Mouse (Mus musculus): ENCODE data around the gene Dusp28. TPM values are rescaled to one million over a fixed set of nuclear protein-coding genes. Genes with fewer than 3 reads are reported as not detected.

Dusp28 gene
- polyA plus RNA-seq (2015; fragmentation: Nextera tagmentation; extraction: Ambion mirVana) = 14.0 and 15.5 TPM in 2 replicates

DNA sequence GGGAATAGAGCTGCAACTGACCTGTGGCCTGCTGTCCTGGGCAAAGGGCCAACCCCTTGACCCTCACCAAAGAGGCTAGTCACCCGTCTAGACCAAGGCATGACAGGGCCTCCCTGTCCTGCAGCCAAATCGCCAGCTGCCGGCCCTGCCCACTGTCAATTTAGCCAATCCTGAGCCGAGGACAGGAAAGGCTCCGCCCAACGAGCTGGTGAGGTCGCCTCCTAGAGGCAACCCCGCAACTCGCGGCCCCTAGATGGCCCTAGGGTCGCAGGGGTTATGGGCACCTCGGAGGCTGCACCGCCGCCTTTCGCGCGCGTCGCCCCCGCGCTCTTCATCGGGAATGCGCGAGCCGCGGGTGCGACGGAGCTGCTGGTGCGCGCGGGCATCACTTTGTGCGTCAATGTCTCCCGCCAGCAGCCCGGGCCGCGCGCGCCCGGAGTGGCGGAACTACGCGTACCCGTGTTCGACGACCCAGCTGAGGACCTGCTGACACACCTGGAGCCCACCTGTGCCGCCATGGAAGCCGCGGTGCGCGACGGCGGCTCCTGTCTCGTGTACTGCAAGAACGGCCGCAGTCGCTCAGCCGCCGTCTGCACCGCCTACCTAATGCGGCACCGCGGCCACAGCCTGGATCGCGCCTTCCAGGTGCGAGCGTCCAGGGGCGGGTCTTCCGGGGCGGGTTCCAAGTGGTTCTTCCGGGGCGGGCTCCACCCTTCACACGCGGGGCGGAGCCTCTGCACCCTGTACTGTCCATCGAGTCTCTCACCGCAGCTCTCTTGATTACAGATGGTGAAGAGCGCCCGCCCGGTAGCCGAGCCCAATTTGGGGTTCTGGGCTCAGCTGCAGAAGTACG is at the start of gene Dusp28:
Gene Dusp28, plus strand, starts transcription at position 203 of the 853 bp plus-strand sequence.
- H3K27me3 ChIP-seq = peaks cover 3% of the 10 kb centered on the region; the same call in 1 of the 2 replicates
- peak within 1 kb of the TSS; percentile 72 for H3K4me3 ChIP-seq
- peak within 1 kb of the TSS; percentile 77 for H3K9ac ChIP-seq
- peak within 1 kb of the TSS; percentile 92 for H3K27ac ChIP-seq (replicated peaks)
- H3K36me3 ChIP-seq = no peaks in the 10 kb centered on the region
- no peaks in the 10 kb centered on the region for H3K9me3 ChIP-seq
- H3K4me1 ChIP-seq (replicated peaks) = peaks cover 46% of the 10 kb centered on the region
- ATAC-seq (ENCODE audit: low read depth) = peak; percentile 89
- peak within 1 kb of the TSS; percentile 75 for H3K4me2 ChIP-seq
- WGBS = under 1% methylated on average over 80 of the region's 81 CpGs

DNA sequence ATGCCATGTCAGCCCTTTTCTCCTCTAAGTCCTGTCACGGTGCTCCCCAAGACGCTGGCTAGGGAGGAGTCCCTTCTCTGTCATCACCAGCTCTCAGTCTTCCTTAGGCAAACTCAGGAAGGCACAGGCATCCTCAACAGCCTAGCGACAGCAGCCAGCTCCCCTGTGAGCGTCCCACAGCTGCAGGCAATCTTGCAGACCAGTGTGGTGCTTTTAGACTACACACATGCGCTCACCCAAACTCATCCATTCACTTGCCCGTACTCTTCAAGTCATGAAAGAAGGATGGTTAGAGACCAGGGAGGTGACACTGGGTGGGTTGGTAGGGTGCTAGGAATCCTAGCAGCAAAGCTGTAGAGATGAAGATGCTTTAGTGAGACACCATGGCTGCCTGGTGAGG is 45.3 kb upstream of the Dusp28 start:
- H3K4me1 ChIP-seq (replicated peaks) = peaks cover 7% of the 10 kb centered on the region
- no peaks in the 10 kb centered on the region for H3K27me3 ChIP-seq
- no peak for ATAC-seq (ENCODE audit: low read depth)
- H3K9me3 ChIP-seq = no peaks in the 10 kb centered on the region
- no peak overlapping the region for H3K4me2 ChIP-seq
- peaks cover 40% of the 10 kb centered on the region for H3K36me3 ChIP-seq
- WGBS = 76% methylated on average over 6 of the region's 6 CpGs
- no peak overlapping the region for H3K9ac ChIP-seq
- no peak overlapping the region for H3K4me3 ChIP-seq
- H3K27ac ChIP-seq (replicated peaks) = no peak overlapping the region

DNA sequence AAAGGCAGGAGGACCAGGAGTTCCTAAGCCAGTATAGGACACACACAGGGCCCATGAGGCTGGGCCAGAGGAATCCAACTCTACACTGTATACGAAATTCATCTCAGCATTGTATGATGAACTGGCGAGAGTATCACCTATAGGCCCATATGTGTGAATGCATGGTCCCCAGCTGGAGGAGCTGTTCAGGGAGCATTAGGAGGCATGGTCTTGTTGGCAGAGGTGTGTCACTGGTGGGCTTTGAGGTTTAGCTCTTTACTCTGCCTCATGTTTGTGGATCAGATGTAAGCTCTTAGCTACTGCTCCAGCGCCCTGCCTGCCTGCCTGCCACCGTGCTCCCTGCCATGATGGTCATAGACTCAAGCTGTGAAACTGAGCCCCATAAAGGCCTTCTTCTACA is 43.5 kb upstream of the Dusp28 start:
- no peak for ATAC-seq (ENCODE audit: low read depth)

DNA sequence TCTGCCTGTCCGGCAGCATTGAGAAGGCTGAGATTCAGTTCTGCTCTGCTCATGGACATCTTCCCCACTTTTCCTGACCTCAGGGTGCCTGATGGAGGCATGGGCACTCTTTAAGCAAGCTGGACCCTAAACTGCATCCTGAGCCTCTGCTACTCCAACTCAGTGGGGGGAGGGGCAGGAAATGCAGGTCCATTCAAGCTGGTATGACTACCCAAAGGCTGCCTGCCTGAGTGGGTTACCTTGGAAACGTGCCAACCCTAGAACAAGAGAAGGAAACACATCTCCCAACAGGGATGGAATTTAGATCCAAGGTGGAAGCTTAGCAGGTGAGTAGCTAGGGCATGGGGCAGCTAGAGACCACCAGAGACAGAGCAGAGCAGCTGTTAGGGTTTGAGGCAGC is 40.6 kb upstream of the Dusp28 start:
- H3K27ac ChIP-seq (replicated peaks) = no peak overlapping the region
- peaks cover 7% of the 10 kb centered on the region for H3K4me1 ChIP-seq (replicated peaks)
- no peaks in the 10 kb centered on the region for H3K27me3 ChIP-seq
- no peak overlapping the region for H3K4me3 ChIP-seq
- H3K9me3 ChIP-seq = no peaks in the 10 kb centered on the region
- ATAC-seq (ENCODE audit: low read depth) = no peak
- no peak overlapping the region for H3K4me2 ChIP-seq
- H3K9ac ChIP-seq = no peak overlapping the region
- WGBS = 79% methylated on average over 2 of the region's 2 CpGs
- H3K36me3 ChIP-seq = no peaks in the 10 kb centered on the region

More for the DNA sequence above, 43.5 kb upstream of the Dusp28 start:
- 90% methylated on average over 4 of the region's 4 CpGs for WGBS
- no peaks in the 10 kb centered on the region for H3K27me3 ChIP-seq
- peaks cover 7% of the 10 kb centered on the region for H3K4me1 ChIP-seq (replicated peaks)
- no peaks in the 10 kb centered on the region for H3K9me3 ChIP-seq
- H3K27ac ChIP-seq (replicated peaks) = no peak overlapping the region
- H3K4me3 ChIP-seq = no peak overlapping the region
- peaks cover 23% of the 10 kb centered on the region for H3K36me3 ChIP-seq
- H3K4me2 ChIP-seq = no peak overlapping the region
- H3K9ac ChIP-seq = no peak overlapping the region

DNA sequence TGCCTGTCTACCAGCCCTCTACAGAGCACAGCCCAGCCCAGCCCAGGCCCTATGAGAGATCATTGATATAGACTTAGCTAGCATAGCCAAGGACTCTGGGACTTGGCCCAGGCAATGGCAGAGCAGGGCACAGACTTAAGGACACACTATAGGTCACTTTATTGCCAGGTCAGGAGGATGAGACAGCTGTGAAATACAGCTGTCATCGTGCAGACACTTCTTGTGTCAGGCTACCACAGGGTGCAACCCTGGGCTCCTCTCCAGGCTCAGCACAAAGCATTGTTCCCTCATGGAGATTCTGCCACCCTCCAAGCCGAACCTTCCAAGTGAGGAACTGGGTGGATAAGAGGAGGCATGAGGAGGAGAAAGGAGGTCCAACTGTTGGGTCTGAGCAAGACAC is 36.8 kb upstream of the Dusp28 start:
- no peak overlapping the region for H3K4me3 ChIP-seq
- ATAC-seq (ENCODE audit: low read depth) = no peak
- no peaks in the 10 kb centered on the region for H3K36me3 ChIP-seq

DNA sequence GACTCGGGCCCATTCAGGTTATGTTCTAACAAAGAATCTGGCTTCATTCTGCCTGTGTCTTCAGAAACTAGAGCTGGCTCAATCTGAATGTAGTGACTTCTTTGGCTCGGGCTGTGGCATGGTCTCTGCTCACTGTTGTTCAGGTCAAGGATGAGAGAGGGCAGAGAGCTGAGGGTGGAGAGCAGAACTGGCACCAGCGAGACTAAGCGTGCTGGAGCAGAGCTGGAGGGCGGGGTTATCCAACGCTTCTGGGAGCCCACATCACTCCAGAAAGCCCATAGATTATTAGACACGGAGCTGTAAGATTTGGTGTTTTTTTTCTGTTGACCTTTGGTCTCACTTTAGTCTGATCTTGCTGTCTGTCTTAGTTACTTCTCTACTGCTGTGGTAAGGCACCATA is 34.1 kb upstream of the Dusp28 start:
- Histone ChIP-seq H3K4me2 (no peak overlapping the region), H3K9ac (no peak overlapping the region), H3K4me1 (replicated peaks) (no peaks in the 10 kb centered on the region), H3K27ac (replicated peaks) (no peak overlapping the region), H3K4me3 (no peak overlapping the region), H3K9me3 (no peaks in the 10 kb centered on the region), H3K36me3 (no peaks in the 10 kb centered on the region), H3K27me3 (no peaks in the 10 kb centered on the region)
- WGBS = 90% methylated on average over 7 of the region's 7 CpGs
- no peak for ATAC-seq (ENCODE audit: low read depth)

More for the DNA sequence above, 36.8 kb upstream of the Dusp28 start:
- Histone ChIP-seq H3K27ac (replicated peaks) (no peak overlapping the region), H3K4me2 (no peak overlapping the region), H3K4me1 (replicated peaks) (peaks cover 7% of the 10 kb centered on the region), H3K9ac (no peak overlapping the region), H3K9me3 (no peaks in the 10 kb centered on the region), H3K27me3 (no peaks in the 10 kb centered on the region)
- 69% methylated on average over 2 of the region's 2 CpGs for WGBS

DNA sequence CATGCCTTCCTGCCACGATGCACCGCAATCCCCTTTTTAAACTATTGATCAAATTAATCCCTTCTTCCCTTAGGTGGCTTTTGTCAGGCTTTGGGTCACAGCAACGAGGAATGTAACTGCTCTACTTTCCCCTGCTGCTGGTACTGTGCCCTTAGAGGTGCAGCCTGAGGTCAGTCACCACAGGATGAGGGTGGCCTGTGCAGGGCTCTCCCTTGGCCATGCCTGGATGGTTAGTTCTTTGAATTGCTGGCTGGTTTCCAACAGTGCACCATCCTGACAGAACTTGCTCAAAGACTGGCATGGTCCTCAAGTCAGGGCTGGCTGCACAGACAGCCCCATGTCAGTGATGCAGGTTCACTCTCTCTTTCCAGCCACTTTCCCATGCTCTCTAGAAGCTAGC is 32.8 kb upstream of the Dusp28 start:
- Histone ChIP-seq H3K9me3 (no peaks in the 10 kb centered on the region), H3K9ac (no peak overlapping the region), H3K4me1 (replicated peaks) (no peaks in the 10 kb centered on the region), H3K27me3 (no peaks in the 10 kb centered on the region), H3K27ac (replicated peaks) (no peak overlapping the region), H3K4me2 (no peak overlapping the region), H3K36me3 (no peaks in the 10 kb centered on the region), H3K4me3 (no peak overlapping the region)
- WGBS = 79% methylated on average over 3 of the region's 3 CpGs
- no peak for ATAC-seq (ENCODE audit: low read depth)

DNA sequence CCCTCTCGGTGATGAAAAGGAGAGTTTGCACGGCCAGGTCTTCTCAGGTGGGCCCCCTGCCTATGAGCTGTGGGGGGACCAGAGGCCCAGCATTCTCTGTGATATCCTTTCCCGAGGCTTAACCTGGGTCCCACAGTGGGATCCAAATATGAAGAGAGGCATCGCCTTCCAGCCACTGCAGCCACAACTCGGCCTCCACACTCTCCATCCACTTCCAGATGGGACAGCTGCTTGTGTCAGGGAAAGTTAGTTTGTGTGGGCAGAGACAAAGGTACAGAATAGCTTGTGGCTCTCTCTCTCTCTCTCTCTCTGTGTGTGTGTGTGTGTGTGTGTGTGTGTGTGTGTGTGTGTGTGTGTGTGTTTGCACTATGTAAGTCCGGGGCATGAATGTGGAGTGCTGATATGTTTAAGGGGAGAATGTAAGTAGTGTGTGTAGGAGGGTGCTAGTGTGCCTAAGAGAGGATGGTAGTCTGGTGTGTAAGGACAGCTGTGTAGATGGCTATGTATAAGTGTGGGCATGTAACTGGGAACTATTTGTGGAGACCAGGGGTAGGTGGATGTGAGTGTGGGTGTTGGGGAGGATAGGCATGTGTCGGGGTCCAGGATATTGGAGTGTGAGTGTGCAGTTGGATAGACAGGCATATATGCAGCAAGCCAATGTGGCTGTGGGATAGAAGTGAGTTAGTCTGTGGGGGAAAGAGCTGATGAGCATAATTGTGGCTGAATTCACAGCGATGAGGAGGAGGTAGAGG is 31.2 kb upstream of the Dusp28 start:
- H3K9me3 ChIP-seq = no peaks in the 10 kb centered on the region
- no peak overlapping the region for H3K9ac ChIP-seq
- no peaks in the 10 kb centered on the region for H3K27me3 ChIP-seq
- no peak overlapping the region for H3K4me2 ChIP-seq
- no peak overlapping the region for H3K4me3 ChIP-seq
- H3K4me1 ChIP-seq (replicated peaks) = no peaks in the 10 kb centered on the region
- 85% methylated on average over 8 of the region's 8 CpGs for WGBS
- no peaks in the 10 kb centered on the region for H3K36me3 ChIP-seq
- no peak overlapping the region for H3K27ac ChIP-seq (replicated peaks)
- ATAC-seq (ENCODE audit: low read depth) = no peak

DNA sequence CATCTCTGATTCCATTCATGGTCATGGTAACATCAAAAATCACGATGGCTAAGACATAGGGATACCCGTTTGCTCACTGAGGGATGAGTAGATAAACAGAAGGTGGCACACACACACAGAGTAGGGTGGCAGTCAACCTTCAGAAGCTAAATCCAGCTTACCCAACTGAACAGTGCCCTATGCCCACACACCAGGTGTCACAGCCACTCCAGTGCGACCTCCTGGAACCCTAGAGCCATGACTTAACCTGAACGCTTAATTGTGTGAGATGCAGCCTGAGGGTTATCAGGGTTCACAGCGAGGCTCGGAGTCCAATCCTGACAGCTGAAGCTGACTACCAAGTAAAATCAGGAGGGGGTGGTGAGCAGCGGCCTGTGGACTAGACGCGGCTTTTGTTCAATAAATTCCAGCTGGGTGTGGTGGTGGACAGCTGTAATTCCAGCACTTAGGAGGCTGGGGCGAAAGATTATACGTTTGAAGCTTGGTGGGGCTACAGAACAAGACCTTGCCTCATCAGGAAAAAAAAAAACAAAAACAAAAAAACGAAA is 29.3 kb upstream of the Dusp28 start:
- Histone ChIP-seq H3K9me3 (no peaks in the 10 kb centered on the region), H3K36me3 (no peaks in the 10 kb centered on the region), H3K4me1 (replicated peaks) (no peaks in the 10 kb centered on the region), H3K9ac (no peak overlapping the region), H3K4me2 (no peak overlapping the region), H3K27me3 (no peaks in the 10 kb centered on the region), H3K27ac (replicated peaks) (no peak overlapping the region), H3K4me3 (no peak overlapping the region)
- 68% methylated on average over 12 of the region's 12 CpGs for WGBS
- ATAC-seq (ENCODE audit: low read depth) = no peak

DNA sequence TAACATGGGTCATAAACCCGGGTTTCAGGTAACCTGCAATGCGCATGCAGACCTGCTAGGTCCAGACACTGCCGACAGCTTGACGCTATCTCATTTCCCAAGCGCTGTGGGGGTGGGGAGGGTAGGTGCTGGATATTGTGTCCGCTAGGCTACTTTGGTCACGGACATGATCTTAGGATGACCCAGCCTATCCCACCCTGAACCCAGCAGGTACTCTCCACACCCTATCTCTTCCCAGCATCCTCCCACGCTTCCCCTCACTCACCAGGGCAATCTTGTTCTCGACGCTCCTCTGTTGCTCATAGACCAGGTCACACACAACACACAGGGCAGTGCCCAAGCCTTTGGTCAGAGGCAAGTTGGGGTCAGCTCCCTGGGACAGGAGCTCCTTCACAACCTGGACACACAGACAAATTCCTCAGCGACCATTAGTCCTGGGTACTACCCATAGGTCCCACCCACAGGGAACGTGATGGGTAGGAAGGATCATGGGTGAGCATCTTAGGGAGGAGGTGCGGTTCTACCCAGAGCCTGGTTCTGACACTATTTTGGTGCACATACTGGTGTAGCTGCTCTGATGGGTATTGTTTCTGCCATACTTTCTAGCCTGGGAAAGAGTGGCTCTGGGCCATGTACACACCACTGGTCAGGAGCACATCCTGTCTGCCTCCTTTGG is 28.6 kb upstream of the Dusp28 start:
- no peak overlapping the region for H3K4me3 ChIP-seq
- H3K9ac ChIP-seq = no peak overlapping the region
- no peaks in the 10 kb centered on the region for H3K36me3 ChIP-seq
- no peaks in the 10 kb centered on the region for H3K9me3 ChIP-seq
- no peaks in the 10 kb centered on the region for H3K4me1 ChIP-seq (replicated peaks)
- no peak for ATAC-seq (ENCODE audit: low read depth)
- WGBS = 87% methylated on average over 13 of the region's 13 CpGs
- H3K27ac ChIP-seq (replicated peaks) = no peak overlapping the region
- H3K27me3 ChIP-seq = no peaks in the 10 kb centered on the region
- H3K4me2 ChIP-seq = no peak overlapping the region

DNA sequence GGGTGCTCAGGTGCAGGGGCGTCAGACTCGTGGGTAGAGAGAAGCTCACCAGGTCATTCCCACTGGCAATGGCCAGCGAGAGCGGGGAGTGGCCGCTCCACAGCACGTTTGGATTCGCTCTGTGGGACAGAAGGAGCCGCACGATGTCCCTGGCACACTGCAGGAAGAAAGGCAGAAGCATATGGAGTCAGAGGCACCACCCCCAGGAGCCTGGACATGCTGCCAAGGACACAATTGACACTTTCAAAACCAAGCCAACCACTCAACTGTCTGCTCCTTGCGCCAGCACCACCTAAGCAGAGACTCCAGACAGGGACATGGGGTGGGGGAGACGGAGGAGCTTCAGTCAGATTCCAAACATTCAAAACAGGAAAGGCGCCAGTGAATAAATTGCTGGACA is 27.5 kb upstream of the Dusp28 start:
- no peak overlapping the region for H3K4me2 ChIP-seq
- H3K27ac ChIP-seq (replicated peaks) = no peak overlapping the region
- H3K9ac ChIP-seq = no peak overlapping the region
- WGBS = 87% methylated on average over 12 of the region's 12 CpGs
- no peak overlapping the region for H3K4me3 ChIP-seq
- no peak for ATAC-seq (ENCODE audit: low read depth)
- no peaks in the 10 kb centered on the region for H3K36me3 ChIP-seq
- no peaks in the 10 kb centered on the region for H3K9me3 ChIP-seq
- no peaks in the 10 kb centered on the region for H3K4me1 ChIP-seq (replicated peaks)
- no peaks in the 10 kb centered on the region for H3K27me3 ChIP-seq

DNA sequence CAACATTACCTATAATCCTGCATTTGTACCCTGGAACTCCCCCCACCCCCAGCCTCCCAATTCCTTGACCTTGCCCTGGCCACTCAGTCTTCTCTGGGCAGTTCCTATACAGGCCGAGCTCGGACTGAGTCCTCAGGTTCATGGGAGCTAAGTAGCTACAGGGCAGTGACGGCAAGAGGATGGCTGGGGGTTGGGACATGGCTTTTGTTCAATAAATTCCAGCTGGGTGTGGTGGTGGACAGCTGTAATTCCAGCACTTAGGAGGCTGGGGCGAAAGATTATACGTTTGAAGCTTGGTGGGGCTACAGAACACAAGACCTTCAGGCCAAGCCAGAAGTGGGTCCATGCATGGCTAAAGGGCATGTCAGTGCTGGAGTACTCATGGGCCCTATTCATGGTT is 26.7 kb upstream of the Dusp28 start:
- no peak for ATAC-seq (ENCODE audit: low read depth)
- no peak overlapping the region for H3K4me2 ChIP-seq
- H3K4me1 ChIP-seq (replicated peaks) = no peaks in the 10 kb centered on the region
- H3K27ac ChIP-seq (replicated peaks) = no peak overlapping the region
- no peaks in the 10 kb centered on the region for H3K27me3 ChIP-seq
- no peaks in the 10 kb centered on the region for H3K36me3 ChIP-seq
- no peaks in the 10 kb centered on the region for H3K9me3 ChIP-seq
- 81% methylated on average over 5 of the region's 5 CpGs for WGBS
- no peak overlapping the region for H3K4me3 ChIP-seq
- H3K9ac ChIP-seq = no peak overlapping the region

Data from neural tube, embryonic 13.5 days (tissue).